Mouse (Mus musculus): ENCODE results near the gene Ldlrad3. TPM values are rescaled to one million over a fixed set of nuclear protein-coding genes. Genes with fewer than 3 reads are reported as not detected.

The Ldlrad3 gene
- polyA plus RNA-seq, 1 experiment from 2014 or later = 20.4 TPM

DNA sequence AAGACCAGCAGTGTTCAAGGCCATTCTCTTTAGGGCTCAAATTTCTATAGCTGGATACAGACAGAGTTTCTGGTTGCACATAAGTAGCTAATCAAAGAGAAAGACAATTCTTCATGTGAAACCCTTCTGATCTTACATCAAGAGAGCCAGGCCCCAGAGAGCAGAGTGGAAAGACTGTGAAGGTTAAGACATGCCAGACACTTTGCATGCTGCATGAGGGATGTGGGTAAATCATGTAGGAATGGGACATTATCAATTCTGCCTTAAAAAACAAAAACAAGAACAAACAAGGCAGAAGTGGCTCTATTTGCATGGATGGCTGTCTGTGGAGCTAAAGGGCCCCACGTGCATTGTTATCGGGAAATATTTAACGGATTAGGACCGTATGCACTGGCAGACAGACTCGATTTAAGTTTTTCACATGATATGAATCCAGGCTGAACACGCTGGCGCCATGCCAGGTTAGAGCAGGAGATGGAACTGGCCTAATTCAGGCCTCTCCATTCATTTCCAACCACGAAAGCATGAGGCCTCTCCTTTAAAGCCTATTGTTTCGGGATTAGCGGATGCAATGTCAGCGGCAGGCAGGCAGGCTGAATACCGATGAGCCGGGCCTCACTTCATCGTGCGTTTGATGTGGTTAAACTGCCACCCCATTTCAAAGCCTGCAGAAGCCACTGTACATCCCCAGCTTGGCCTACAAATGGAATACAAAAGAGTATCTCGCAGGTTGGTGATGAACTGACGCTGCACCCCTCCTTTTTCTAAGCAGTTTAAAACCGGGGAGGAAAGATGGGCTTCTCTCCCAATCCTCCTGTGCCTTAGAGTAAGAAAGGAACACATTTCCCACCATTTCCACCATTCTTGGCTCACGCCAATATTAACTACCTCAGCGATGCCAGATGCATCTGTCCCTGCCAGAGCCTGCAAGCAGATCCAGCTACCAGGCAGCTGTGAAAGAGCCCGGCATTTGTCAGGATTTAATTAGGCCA is 207.4 kb downstream of the Ldlrad3 start:
- Histone ChIP-seq H3K4me2 (ENCODE audit: low read length) (no peak overlapping the region), H3K9ac (ENCODE audit: low read depth, low read length) (no peak overlapping the region), H3K4me1 (replicated peaks; ENCODE audit: insufficient read depth, low read length) (peaks cover 8% of the 10 kb centered on the region), H3K27me3 (ENCODE audit: insufficient read depth, low read length) (no peaks in the 10 kb centered on the region), H3K27ac (no peak overlapping the region), H3K9me3 (replicated peaks; ENCODE audit: low read length) (no peaks in the 10 kb centered on the region), H3K4me3 (replicated peaks; ENCODE audit: low read depth, low read length) (no peak overlapping the region), H3K36me3 (ENCODE audit: insufficient read depth, low read length) (no peaks in the 10 kb centered on the region)
- TF ChIP-seq CTCF (IDR thresholded peaks at IDR 0.05; ENCODE audit: low read depth) = no peak
- DNase-seq (ENCODE audit: low spot score) (no peak), ATAC-seq (replicated peaks; ENCODE audit: low FRiP score, low read depth) (no peak)
- 36% methylated on average over 21 of the region's 21 CpGs for WGBS

DNA sequence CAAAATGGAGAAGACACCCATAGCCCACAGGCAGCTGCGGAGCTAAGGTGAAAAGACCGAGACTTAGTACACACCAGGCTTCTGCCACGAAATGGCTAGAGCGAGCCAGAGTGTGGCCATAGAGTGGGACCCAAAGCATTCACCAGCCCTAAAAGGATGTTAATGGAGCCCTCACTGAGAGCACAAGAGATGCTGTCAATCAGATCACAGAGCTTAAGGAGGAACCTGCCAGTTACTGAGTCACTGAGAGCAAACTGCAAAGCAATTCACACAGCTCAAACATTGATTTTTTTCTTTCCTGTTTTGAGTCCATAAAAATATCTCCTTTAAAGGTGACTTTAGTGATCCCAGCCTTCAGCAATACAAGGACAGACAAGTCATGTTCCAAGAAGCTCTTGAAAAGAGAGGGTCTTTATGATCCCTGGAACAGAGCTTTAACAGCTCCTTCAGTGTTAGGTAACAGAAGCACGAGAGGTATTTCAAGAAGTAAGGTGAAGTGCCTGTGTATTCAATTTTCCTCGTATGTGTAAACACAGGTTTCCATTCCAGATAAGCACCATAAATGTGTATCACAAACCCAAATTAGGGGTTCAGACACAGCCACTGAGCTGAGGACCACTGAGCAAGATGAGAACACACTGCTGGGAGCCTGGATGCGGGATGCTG is 209.7 kb downstream of the Ldlrad3 start:
- WGBS = 90% methylated on average over 7 of the region's 7 CpGs
- Histone ChIP-seq H3K9ac (ENCODE audit: low read depth, low read length) (no peak overlapping the region), H3K4me1 (replicated peaks; ENCODE audit: insufficient read depth, low read length) (peaks cover 8% of the 10 kb centered on the region), H3K4me3 (replicated peaks; ENCODE audit: low read depth, low read length) (no peak overlapping the region), H3K9me3 (replicated peaks; ENCODE audit: low read length) (no peaks in the 10 kb centered on the region), H3K27me3 (ENCODE audit: insufficient read depth, low read length) (no peaks in the 10 kb centered on the region), H3K27ac (no peak overlapping the region), H3K36me3 (ENCODE audit: insufficient read depth, low read length) (no peaks in the 10 kb centered on the region), H3K4me2 (ENCODE audit: low read length) (no peak overlapping the region)
- DNase-seq (ENCODE audit: low spot score) = no peak
- no peak for ATAC-seq (replicated peaks; ENCODE audit: low FRiP score, low read depth)
- no peak for TF ChIP-seq CTCF (IDR thresholded peaks at IDR 0.05; ENCODE audit: low read depth)

DNA sequence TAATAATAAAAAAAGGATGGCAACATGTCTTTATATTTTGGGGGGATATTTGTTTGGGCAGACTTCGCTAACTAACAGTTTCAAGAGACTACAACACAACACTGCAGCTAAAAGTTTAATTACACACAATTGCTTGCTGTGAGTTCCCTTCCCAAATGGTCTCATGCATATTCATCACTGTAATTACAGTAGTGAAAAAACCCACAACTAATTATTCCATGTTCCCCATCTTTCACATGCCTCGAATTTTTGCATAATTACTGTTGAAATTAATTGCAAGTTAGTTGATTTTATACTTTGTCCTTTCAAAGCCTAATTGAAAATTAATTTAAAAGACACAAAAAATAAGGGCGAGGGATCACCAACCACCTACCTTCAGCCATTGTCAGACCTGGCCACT is 212.4 kb downstream of the Ldlrad3 start:
- Histone ChIP-seq H3K4me1 (replicated peaks; ENCODE audit: insufficient read depth, low read length) (peaks cover 5% of the 10 kb centered on the region), H3K27me3 (ENCODE audit: insufficient read depth, low read length) (no peaks in the 10 kb centered on the region), H3K4me3 (replicated peaks; ENCODE audit: low read depth, low read length) (no peak overlapping the region), H3K36me3 (ENCODE audit: insufficient read depth, low read length) (no peaks in the 10 kb centered on the region), H3K4me2 (ENCODE audit: low read length) (no peak overlapping the region), H3K9ac (ENCODE audit: low read depth, low read length) (no peak overlapping the region), H3K9me3 (replicated peaks; ENCODE audit: low read length) (no peaks in the 10 kb centered on the region), H3K27ac (no peak overlapping the region)
- no peak for TF ChIP-seq CTCF (IDR thresholded peaks at IDR 0.05; ENCODE audit: low read depth)
- ATAC-seq (replicated peaks; ENCODE audit: low FRiP score, low read depth) (no peak), DNase-seq (ENCODE audit: low spot score) (no peak)
- WGBS = 86% methylated on average over 3 of the region's 3 CpGs

DNA sequence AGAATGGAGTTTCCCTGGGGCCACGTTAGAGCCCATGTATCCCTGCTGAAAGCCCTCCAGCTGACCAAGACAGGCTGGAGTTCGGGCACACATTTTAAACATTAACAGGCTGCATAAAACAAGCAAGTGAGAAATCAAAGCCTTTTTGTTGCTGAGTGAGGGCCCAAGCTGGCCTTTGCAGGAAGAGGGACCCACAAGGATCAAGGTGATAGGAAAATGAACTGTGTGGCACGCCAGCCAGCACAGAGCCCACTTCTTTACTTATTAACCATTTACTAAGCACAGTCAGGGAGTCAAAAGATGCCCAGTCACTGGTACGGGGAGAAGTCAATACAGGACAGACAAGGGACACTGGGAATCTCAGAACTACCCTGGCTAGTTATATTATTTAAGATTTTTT is 218.6 kb downstream of the Ldlrad3 start:
- DNase-seq (ENCODE audit: low spot score) = no peak

DNA sequence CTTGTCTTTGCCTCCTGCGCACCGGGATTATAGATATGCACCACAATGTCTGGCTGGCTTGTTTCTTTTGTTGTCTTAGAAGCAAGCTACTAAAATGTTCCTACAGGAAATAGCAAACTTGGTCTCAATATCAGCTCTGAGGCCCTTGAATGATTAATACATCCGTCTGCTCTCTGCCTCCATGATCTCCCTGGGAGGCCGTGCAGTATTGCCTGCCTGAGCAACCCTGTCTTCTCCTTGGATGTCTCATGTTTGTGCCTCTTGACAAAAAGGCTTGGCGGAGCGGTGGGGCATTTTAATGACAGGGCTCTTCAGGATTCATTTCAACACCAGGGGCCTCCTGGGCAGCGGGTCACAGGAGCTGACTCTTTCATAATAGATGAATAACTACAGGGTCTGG is 219.0 kb downstream of the Ldlrad3 start:
- DNase-seq (ENCODE audit: low spot score) (peak; percentile 63), ATAC-seq (replicated peaks; ENCODE audit: low FRiP score, low read depth) (0 out of 2 replicates have a peak, but pooled peaks have one; percentile 3)
- TF ChIP-seq CTCF (IDR thresholded peaks at IDR 0.05; ENCODE audit: low read depth) = no peak
- WGBS = 33% methylated on average over 7 of the region's 7 CpGs
- no peaks in the 10 kb centered on the region for H3K27me3 ChIP-seq (ENCODE audit: insufficient read depth, low read length)
- peak overlapping the region; percentile 76 for H3K27ac ChIP-seq
- H3K4me2 ChIP-seq (ENCODE audit: low read length) = no peak overlapping the region
- peaks cover 26% of the 10 kb centered on the region; the same call in 1 of the 2 replicates for H3K4me1 ChIP-seq (replicated peaks; ENCODE audit: insufficient read depth, low read length)
- H3K9me3 ChIP-seq (replicated peaks; ENCODE audit: low read length) = no peaks in the 10 kb centered on the region
- H3K36me3 ChIP-seq (ENCODE audit: insufficient read depth, low read length) = no peaks in the 10 kb centered on the region
- no peak overlapping the region for H3K4me3 ChIP-seq (replicated peaks; ENCODE audit: low read depth, low read length)
- no peak overlapping the region for H3K9ac ChIP-seq (ENCODE audit: low read depth, low read length)

More for the DNA sequence above, 218.6 kb downstream of the Ldlrad3 start:
- Histone ChIP-seq H3K9me3 (replicated peaks; ENCODE audit: low read length) (no peaks in the 10 kb centered on the region), H3K27ac (peak overlapping the region; percentile 76), H3K4me1 (replicated peaks; ENCODE audit: insufficient read depth, low read length) (peaks cover 26% of the 10 kb centered on the region; the same call in 1 of the 2 replicates), H3K9ac (ENCODE audit: low read depth, low read length) (no peak overlapping the region), H3K4me2 (ENCODE audit: low read length) (no peak overlapping the region), H3K36me3 (ENCODE audit: insufficient read depth, low read length) (no peaks in the 10 kb centered on the region), H3K4me3 (replicated peaks; ENCODE audit: low read depth, low read length) (no peak overlapping the region), H3K27me3 (ENCODE audit: insufficient read depth, low read length) (no peaks in the 10 kb centered on the region)
- peak; percentile 49; the same call in 1 of the 2 replicates for ATAC-seq (replicated peaks; ENCODE audit: low FRiP score, low read depth)
- no peak for TF ChIP-seq CTCF (IDR thresholded peaks at IDR 0.05; ENCODE audit: low read depth)
- WGBS = 34% methylated on average over 4 of the region's 4 CpGs

DNA sequence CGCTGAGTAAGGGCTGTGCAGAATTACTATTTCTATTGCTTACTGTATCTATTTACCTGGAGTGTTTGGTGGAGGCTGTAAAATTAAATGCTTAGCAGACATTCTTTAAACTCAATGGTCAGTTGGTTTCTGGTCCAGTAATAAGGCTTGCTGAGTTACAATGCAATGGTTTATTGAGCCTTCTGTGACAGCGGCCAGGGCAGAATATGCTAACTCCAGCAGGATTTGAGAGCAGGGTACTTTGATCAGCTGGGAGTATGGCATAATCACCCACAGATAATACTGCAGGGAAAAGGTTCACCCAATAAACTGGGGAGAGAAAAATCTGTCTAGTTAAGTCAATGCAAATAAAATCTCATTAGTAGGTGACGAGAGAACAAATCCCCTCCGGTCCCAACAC is 220.2 kb downstream of the Ldlrad3 start:
- H3K4me1 ChIP-seq (replicated peaks; ENCODE audit: insufficient read depth, low read length) = peaks cover 28% of the 10 kb centered on the region; the same call in 1 of the 2 replicates
- no peak overlapping the region for H3K9ac ChIP-seq (ENCODE audit: low read depth, low read length)
- H3K27me3 ChIP-seq (ENCODE audit: insufficient read depth, low read length) = no peaks in the 10 kb centered on the region
- no peak for TF ChIP-seq CTCF (IDR thresholded peaks at IDR 0.05; ENCODE audit: low read depth)
- no peak overlapping the region for H3K4me2 ChIP-seq (ENCODE audit: low read length)
- no peak overlapping the region for H3K4me3 ChIP-seq (replicated peaks; ENCODE audit: low read depth, low read length)
- H3K36me3 ChIP-seq (ENCODE audit: insufficient read depth, low read length) = no peaks in the 10 kb centered on the region
- H3K27ac ChIP-seq = no peak overlapping the region
- H3K9me3 ChIP-seq (replicated peaks; ENCODE audit: low read length) = no peaks in the 10 kb centered on the region
- no peak for ATAC-seq (replicated peaks; ENCODE audit: low FRiP score, low read depth)
- 73% methylated on average over 4 of the region's 4 CpGs for WGBS
- DNase-seq (ENCODE audit: low spot score) = no peak
